Comparison of ENCODE assay signal across 1 mouse cellular context in genomic region chr7:27288732-27289131, GRCm38 (mm10).
A peak's percentile ranks its signal among the peaks of the same experiment; 100 is the strongest.
TF ChIP-seq lines count a peak whose summit lies in the region.

No protein-coding gene starts in this region.

TF ChIP-seq in MEL, 35 proteins besides CTCF, POLR2A, EP300 and RAD21 (continued from another document):
- TF ChIP-seq USF2 (IDR thresholded peaks at IDR 0.05; ENCODE audit: borderline replicate concordance in 1 of 2, insufficient read depth in 1 of 2, low read depth in 1 of 2, low read length in 2 of 2) (no peak), SMC3 (IDR thresholded peaks at IDR 0.05; ENCODE audit: low read depth, low read length) (0 out of 2 replicates have a peak, but pooled peaks have one; percentile 15), POLR2AphosphoS5 (IDR thresholded peaks at IDR 0.05; ENCODE audit: borderline replicate concordance, low read depth, low read length) (no peak), POLR2AphosphoS2 (IDR thresholded peaks at IDR 0.05; ENCODE audit: low read length) (no peak), JUND (IDR thresholded peaks at IDR 0.05; ENCODE audit: low read depth, low read length) (no peak), NELFE (IDR thresholded peaks at IDR 0.05; ENCODE audit: low read depth, low read length) (no peak)
